Mouse (Mus musculus) hindbrain, embryonic 16.5 days (tissue): ENCODE data around the gene Zfp217. TPM values are rescaled to one million over a fixed set of nuclear protein-coding genes. Genes with fewer than 3 reads are reported as not detected.

Source experiments
- ATAC-seq: fragments of 200-750 bp; cut with Nextera tagmentation; 2 replicates; pipeline ENCODE4 v1.8.0; 2017; ENCODE audit warnings: moderate TSS enrichment, moderate library complexity
- H3K27ac ChIP-seq: fragments of 300-500 bp; sonication (generic); 2 replicates; pipeline ENCODE4 v1.5.1; 2014; ENCODE audit warnings: low read depth, mild to moderate bottlenecking, control low read depth, low read length, moderate library complexity
- H3K27me3 ChIP-seq: fragments of 300-500 bp; sonication (generic); replicated peaks from 2 replicates; pipeline ENCODE4 v1.6.1; 2014; ENCODE audit warnings: low read length; ENCODE audit not compliant: control insufficient read depth, insufficient read depth
- H3K36me3 ChIP-seq: fragments of 300-500 bp; sonication (generic); 2 replicates; pipeline ENCODE4 v1.6.1; 2014; ENCODE audit warnings: mild to moderate bottlenecking, low read length, moderate library complexity, mixed read lengths; ENCODE audit not compliant: control insufficient read depth, insufficient read depth
- H3K4me1 ChIP-seq: fragments of 300-500 bp; sonication (generic); 2 replicates; pipeline ENCODE4 v1.6.1; 2014; ENCODE audit warnings: low read depth, low read length; ENCODE audit not compliant: control insufficient read depth, insufficient read depth
- H3K4me2 ChIP-seq: fragments of 300-500 bp; sonication (generic); 2 replicates; pipeline ENCODE4 v1.6.1; 2014; ENCODE audit warnings: mild to moderate bottlenecking, low read length, control low read depth, moderate library complexity
- H3K4me3 ChIP-seq: fragments of 300-500 bp; sonication (generic); 2 replicates; pipeline ENCODE4 v1.5.1; 2014; ENCODE audit warnings: mild to moderate bottlenecking, low read length, control low read depth, moderate library complexity
- H3K9ac ChIP-seq: fragments of 300-500 bp; sonication (generic); 2 replicates; pipeline ENCODE4 v1.6.1; 2014; ENCODE audit warnings: low read depth, mild to moderate bottlenecking, control low read depth, low read length, moderate library complexity
- H3K9me3 ChIP-seq: fragments of 300-500 bp; sonication (generic); 2 replicates; pipeline ENCODE4 v1.6.1; 2014; ENCODE audit warnings: mild to moderate bottlenecking, low read length, moderate library complexity; ENCODE audit not compliant: control insufficient read depth
- WGBS: fragments of 180-500 bp; shearing (Covaris S2); extraction: QIAGEN DNeasy Blood & Tissue Kit; methylation state at CpG from one replicate; pipeline ENCODE4 v1.1.7; 2014; 5-methylcytosine and 5-hydroxymethylcytosine counted together
- polyA plus RNA-seq: library from polyadenylated mRNA; unstranded; fragments of >200 nt; fragmentation: Nextera tagmentation; extraction: Ambion mirVana; gene quantifications from 2 replicates; pipeline ENCODE4 v1.2.1, GENCODE M21; 2015

The Zfp217 gene
- polyA plus RNA-seq, 1 experiment from 2014 or later = 1.0 TPM

DNA sequence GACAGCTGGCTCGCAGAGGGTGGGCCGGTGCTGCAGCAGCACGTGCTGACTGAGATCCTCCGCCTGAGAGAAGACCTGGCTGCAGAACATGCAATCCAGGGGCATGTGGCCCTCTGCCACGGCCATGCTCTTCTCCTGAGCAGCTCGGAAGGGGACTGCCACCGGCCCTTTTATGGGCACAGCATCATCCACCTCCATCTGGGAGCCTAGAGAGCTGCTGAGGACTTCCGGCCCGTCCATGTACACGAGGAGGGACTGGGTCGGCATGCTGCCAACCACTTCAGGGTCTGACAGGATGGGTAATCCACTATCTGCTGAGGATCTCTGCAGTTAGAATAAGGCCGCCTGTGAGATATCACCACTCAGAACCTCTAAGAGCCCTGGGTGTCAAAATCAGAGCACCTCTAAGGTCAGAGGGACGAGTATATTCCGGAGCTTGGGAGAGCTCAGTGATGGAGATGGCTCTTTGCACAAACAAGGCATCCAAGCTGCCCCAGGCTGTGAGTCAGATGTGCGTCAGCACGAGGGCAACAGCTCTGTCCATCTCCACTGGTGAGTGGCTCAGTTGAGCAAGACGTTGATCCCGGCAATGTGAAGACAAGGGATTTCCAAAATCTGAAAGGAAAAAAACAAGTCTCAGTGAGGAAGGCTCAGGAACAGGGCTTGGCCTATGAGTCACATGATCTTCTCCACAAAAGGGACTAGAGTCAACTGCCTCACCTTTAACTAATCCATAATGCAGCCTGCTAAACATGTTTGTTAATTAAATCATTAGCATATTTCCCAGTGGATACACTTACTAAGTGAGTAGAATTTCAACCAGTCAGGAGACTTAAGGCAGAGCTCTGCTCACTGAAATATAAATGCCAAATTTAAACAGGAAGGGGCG lies 27.5 kb downstream of the Zfp217 start:
- Histone ChIP-seq H3K27ac (no peak overlapping the region), H3K4me1 (peaks cover 3% of the 10 kb centered on the region), H3K27me3 (no peaks in the 10 kb centered on the region), H3K4me3 (no peak overlapping the region), H3K9me3 (no peaks in the 10 kb centered on the region), H3K9ac (no peak overlapping the region), H3K36me3 (peaks cover 3% of the 10 kb centered on the region; the same call in 1 of the 2 replicates), H3K4me2 (no peak overlapping the region)
- 86% methylated on average over 19 of the region's 19 CpGs for WGBS
- ATAC-seq = no peak

DNA sequence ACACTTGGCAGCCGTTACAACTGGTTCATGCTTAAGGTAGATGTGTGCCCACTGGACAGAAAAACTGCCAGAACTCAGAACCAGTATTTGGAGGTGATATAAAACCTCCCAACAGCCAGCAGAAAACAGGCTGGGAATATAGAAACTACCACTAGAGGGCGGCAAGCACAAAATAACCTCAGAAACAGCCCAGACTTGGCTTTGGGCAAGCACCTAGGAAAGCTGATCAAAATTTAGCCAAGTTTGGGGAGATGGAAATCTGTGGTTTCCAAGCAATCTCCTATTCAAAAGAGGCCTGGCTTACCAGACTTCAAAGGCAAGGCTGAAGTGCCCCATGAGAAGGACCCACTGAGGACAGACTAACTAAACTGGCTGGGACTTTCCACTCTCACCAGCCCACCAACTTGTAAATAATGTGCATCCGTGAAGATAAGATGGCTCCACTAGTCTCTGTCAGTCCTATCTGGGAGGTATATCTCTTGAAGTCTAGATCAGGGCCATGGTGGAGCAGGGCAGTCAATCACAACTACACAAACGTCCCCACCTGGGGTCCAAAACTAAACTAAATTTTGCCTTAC lies 31.1 kb downstream of the Zfp217 start:
- Histone ChIP-seq H3K9ac (no peak overlapping the region), H3K4me1 (peaks cover 3% of the 10 kb centered on the region; the same call in 1 of the 2 replicates), H3K27ac (0 out of 2 replicates have a peak overlapping the region, but pooled peaks have one; percentile 24), H3K4me2 (no peak overlapping the region), H3K9me3 (no peaks in the 10 kb centered on the region), H3K4me3 (no peak overlapping the region), H3K36me3 (peaks cover 3% of the 10 kb centered on the region; the same call in 1 of the 2 replicates), H3K27me3 (no peaks in the 10 kb centered on the region)
- ATAC-seq = peak; percentile 51; the same call in 1 of the 2 replicates
- WGBS = 41% methylated on average over 4 of the region's 4 CpGs

DNA sequence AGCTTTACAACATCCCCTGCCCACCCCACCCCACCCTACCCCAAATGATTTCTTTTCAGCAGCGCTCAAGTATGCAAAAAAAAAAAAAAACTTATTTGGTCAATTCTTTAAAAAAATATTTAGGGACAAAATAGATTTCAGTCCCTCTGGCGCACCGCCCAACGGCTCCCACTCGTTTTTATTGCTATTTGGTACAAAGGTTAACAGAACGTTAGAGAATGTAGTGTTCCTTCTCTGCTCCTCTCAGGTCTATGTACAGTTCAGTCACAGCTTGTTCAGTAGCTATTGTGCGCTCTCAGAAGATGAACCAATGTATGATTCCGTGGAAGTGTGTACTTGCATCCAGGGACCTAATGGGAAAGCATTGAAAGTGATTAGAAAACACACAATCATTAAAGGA lies 37.6 kb downstream of the Zfp217 start:
- H3K4me1 ChIP-seq = no peaks in the 10 kb centered on the region
- ATAC-seq = no peak
- 79% methylated on average over 8 of the region's 8 CpGs for WGBS
- H3K27me3 ChIP-seq = no peaks in the 10 kb centered on the region
- H3K36me3 ChIP-seq = no peaks in the 10 kb centered on the region
- no peak overlapping the region for H3K4me2 ChIP-seq
- no peak overlapping the region for H3K27ac ChIP-seq
- H3K9me3 ChIP-seq = no peaks in the 10 kb centered on the region
- no peak overlapping the region for H3K4me3 ChIP-seq
- H3K9ac ChIP-seq = no peak overlapping the region

GRCm38 (mm10) chr2:170109528-170109927 lies 38.4 kb downstream of the Zfp217 start:
- Histone ChIP-seq H3K4me1 (no peaks in the 10 kb centered on the region), H3K4me2 (no peak overlapping the region), H3K9ac (no peak overlapping the region), H3K27ac (no peak overlapping the region), H3K9me3 (no peaks in the 10 kb centered on the region), H3K36me3 (no peaks in the 10 kb centered on the region), H3K27me3 (no peaks in the 10 kb centered on the region), H3K4me3 (no peak overlapping the region)
- no peak for ATAC-seq
- 31% methylated on average over 5 of the region's 5 CpGs for WGBS

DNA sequence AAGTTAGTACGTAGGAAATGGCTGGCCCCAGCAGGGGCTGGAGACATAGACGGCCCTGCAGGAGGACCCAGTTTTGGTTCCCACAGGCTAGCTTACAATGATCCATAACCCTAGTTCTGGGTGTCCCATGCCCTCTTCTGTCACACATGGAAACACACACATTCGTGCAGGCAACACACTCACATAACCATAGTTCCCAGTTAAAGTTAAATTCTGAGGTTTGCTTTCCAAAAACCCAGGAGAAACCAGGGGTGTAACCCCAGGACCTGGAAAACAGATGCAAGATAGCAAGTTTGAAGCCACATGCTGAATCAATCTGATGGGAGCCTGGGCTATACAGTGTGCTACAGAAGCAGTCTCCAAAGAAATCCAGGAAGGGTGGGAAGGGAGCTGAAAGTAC lies 40.1 kb downstream of the Zfp217 start:
- Histone ChIP-seq H3K4me1 (no peaks in the 10 kb centered on the region), H3K27me3 (no peaks in the 10 kb centered on the region), H3K4me3 (no peak overlapping the region), H3K27ac (no peak overlapping the region), H3K4me2 (no peak overlapping the region), H3K9me3 (no peaks in the 10 kb centered on the region), H3K9ac (no peak overlapping the region), H3K36me3 (no peaks in the 10 kb centered on the region)
- ATAC-seq = no peak
- 89% methylated on average over 3 of the region's 3 CpGs for WGBS

DNA sequence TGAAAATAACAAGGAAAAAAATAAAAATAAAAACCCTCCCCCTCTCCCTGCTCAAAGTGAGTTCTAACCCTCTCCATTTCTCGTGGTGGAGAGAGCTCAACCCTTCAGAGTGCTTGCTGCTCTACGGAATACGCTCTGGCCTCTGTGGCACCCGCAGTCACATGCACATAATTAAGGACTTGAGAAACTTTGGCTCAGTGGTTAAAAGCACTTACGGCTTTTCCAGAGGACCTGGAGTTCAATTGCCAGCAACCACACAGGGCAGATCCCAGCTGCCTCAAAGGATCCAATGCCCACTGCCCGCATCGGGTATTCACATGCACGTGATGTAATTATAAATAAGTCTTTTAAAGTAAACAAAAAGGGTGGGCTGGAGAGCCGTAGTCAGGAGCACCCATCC lies 41.9 kb downstream of the Zfp217 start:
- Histone ChIP-seq H3K36me3 (no peaks in the 10 kb centered on the region), H3K9ac (no peak overlapping the region), H3K4me3 (no peak overlapping the region), H3K27ac (no peak overlapping the region), H3K9me3 (no peaks in the 10 kb centered on the region), H3K27me3 (no peaks in the 10 kb centered on the region), H3K4me2 (no peak overlapping the region), H3K4me1 (no peaks in the 10 kb centered on the region)
- 76% methylated on average over 9 of the region's 9 CpGs for WGBS
- no peak for ATAC-seq

DNA sequence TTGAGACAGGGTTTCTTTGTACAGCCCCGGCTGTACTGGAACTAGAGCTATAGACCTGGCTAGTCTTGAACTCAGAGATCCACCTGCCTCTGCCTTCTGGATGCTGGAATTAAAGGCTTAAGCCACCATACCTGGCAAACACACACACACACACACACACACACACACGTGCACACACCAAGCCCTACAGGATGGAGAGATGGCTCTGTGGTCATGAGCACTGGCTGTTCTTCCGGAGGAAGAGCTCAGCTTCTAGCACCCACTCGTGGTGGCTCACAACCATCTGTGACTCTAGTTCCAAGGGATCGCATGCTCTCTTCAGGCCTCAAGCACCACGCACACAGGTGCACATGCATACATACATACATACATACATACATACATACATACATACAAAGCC lies 43.5 kb downstream of the Zfp217 start:
- H3K4me2 ChIP-seq = no peak overlapping the region
- no peak for ATAC-seq
- H3K27me3 ChIP-seq = no peaks in the 10 kb centered on the region
- no peaks in the 10 kb centered on the region for H3K4me1 ChIP-seq
- no peaks in the 10 kb centered on the region for H3K9me3 ChIP-seq
- no peaks in the 10 kb centered on the region for H3K36me3 ChIP-seq
- H3K9ac ChIP-seq = no peak overlapping the region
- WGBS = 89% methylated on average over 6 of the region's 6 CpGs
- no peak overlapping the region for H3K4me3 ChIP-seq
- H3K27ac ChIP-seq = no peak overlapping the region

DNA sequence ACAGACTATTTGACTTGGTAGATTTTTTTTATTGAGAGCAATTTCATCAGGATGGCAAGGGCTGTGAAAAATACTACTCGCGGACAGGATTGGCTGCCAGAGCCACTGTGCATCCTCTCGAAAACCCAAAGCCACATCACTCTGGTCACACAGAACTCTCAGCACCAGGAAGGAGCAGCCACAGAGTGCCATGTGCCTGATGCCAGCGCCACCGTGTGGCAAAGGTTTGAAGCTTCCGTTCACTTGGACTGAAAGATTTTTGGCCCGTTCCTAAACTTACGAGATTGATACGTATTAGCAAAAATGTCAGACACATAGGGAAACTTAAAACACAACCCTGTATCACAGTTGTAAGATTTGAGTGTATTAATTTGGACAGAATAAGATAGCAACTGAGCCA lies 44.1 kb downstream of the Zfp217 start:
- 50% methylated on average over 9 of the region's 9 CpGs for WGBS

DNA sequence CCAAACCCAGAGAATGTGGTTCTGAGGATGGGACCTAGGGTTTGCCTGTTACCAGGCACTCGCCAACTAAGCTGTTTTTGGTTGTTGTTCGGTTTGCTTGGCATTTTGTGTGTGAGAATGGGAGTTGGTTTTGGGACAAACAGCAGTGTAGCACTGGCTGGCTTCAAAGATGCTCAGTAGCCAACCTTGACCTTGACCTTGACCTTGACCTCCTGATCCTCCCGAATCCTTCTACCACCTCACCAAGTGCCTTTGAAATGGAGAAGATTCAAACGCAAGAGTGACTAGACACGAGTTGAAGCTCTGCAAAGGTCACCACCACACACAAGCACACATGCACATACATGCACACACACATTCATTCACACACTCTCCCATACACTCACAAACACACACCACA lies 44.6 kb downstream of the Zfp217 start:
- WGBS = 84% methylated on average over 5 of the region's 5 CpGs
- H3K36me3 ChIP-seq = no peaks in the 10 kb centered on the region
- no peaks in the 10 kb centered on the region for H3K9me3 ChIP-seq
- H3K4me3 ChIP-seq = no peak overlapping the region
- no peak overlapping the region for H3K27ac ChIP-seq
- H3K9ac ChIP-seq = no peak overlapping the region
- H3K4me2 ChIP-seq = no peak overlapping the region
- H3K27me3 ChIP-seq = no peaks in the 10 kb centered on the region
- no peak for ATAC-seq
- H3K4me1 ChIP-seq = no peaks in the 10 kb centered on the region

More for the DNA sequence above, 44.1 kb downstream of the Zfp217 start:
- no peaks in the 10 kb centered on the region for H3K9me3 ChIP-seq
- no peaks in the 10 kb centered on the region for H3K4me1 ChIP-seq
- H3K4me2 ChIP-seq = no peak overlapping the region
- no peak overlapping the region for H3K9ac ChIP-seq
- H3K27me3 ChIP-seq = no peaks in the 10 kb centered on the region
- H3K27ac ChIP-seq = no peak overlapping the region
- H3K36me3 ChIP-seq = no peaks in the 10 kb centered on the region
- no peak overlapping the region for H3K4me3 ChIP-seq
- no peak for ATAC-seq
